Mouse (Mus musculus): Measurements from ENCODE around the gene Gng13.

- no peak for TF ChIP-seq MAFK (IDR thresholded peaks at IDR 0.05; ENCODE audit: borderline replicate concordance, low read depth, low read length)
- TF ChIP-seq HCFC1 (IDR thresholded peaks at IDR 0.05; ENCODE audit: low read depth, low read length): no peak
- TF ChIP-seq GABPA (IDR thresholded peaks at IDR 0.05; ENCODE audit: low read depth, low read length): no peak
- no peak for TF ChIP-seq POLR2A (IDR thresholded peaks at IDR 0.05; ENCODE audit: control insufficient read depth in 1 of 2, insufficient read depth in 1 of 2, low read depth in 1 of 2, low read length in 2 of 2, poor library complexity in 1 of 2)
- TF ChIP-seq CHD2 (IDR thresholded peaks at IDR 0.05; ENCODE audit: low read length): no peak
- no peak for TF ChIP-seq USF1 (IDR thresholded peaks at IDR 0.05; ENCODE audit: low read depth, low read length)
These were observed 6.9 kb downstream of the Gng13 start for GRCm38 (mm10) chr17:25723919-25724318.

Data from MEL (cell line).